Mouse (Mus musculus): Measurements from ENCODE around the gene Gm3115.
"Not testable (repeated sequence)": the region's sequence is repeated elsewhere in the genome, so short reads cannot be mapped to it uniquely, and the experiment has no call there.

Gene Gm3115

GRCm38 (mm10) chr14:4083820-4084219 lies at the start of gene Gm3115:
Gene Gm3115 (plus strand): TSS chr14:4084120.
- not testable (repeated sequence) for DNase-seq

DNA sequence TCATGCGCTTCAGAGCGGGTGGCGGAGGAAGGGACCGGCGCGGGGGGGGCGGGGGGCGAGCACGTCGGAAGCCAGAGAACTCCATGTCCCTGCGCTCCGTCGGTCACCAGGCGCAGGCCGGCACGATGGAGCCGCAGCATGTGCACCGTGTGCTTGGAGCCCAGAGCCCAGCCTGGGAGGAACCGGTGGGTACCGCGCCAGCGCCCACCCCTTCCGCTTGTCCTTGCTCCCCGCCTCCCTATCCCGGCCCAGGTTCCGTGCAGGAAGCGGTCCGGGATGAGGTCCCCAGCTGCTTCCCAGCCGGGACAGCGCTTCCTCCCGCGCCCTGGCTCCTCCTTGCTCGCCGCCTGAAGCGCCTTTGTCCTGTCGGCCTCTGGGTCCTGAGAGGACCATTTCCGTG lies 26.5 kb downstream of the Gm3115 start, which contains the start of gene Gm8108:
Gene Gm8108 (plus strand): TSS at position 101 of the 400 bp plus-strand sequence.
- DNase-seq, result not testable (repeated sequence)

DNA sequence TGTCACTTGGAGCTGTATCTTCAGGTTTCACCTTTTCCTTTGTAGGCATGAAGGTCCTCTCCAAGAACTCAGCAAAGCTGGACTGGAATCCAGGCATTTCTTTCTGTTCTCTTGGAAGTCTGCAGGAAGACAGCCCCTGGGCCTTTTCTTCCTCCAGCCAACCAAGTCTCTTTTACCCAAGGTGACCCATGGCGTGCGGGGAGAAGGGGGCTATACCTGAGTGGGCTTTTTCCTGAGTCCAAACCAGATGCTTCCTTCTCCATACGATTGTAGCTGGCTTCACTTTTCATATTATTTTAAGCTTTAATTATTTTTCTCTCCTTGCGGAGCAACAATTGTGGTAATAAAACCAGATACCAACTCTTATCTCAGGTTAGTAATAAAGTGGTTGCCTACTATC lies 57.7 kb downstream of the Gm3115 start:
- not testable (repeated sequence) for DNase-seq
